Mouse (Mus musculus): ENCODE results near the gene Tiparp. TPM values are rescaled to one million over a fixed set of nuclear protein-coding genes. Genes with fewer than 3 reads are reported as not detected.
A peak's percentile ranks its signal among the peaks of the same experiment; 100 is the strongest.

Tiparp gene
- polyA plus RNA-seq (2012; rRNA removed), result 4.7 and 5.7 TPM in 2 replicates

DNA sequence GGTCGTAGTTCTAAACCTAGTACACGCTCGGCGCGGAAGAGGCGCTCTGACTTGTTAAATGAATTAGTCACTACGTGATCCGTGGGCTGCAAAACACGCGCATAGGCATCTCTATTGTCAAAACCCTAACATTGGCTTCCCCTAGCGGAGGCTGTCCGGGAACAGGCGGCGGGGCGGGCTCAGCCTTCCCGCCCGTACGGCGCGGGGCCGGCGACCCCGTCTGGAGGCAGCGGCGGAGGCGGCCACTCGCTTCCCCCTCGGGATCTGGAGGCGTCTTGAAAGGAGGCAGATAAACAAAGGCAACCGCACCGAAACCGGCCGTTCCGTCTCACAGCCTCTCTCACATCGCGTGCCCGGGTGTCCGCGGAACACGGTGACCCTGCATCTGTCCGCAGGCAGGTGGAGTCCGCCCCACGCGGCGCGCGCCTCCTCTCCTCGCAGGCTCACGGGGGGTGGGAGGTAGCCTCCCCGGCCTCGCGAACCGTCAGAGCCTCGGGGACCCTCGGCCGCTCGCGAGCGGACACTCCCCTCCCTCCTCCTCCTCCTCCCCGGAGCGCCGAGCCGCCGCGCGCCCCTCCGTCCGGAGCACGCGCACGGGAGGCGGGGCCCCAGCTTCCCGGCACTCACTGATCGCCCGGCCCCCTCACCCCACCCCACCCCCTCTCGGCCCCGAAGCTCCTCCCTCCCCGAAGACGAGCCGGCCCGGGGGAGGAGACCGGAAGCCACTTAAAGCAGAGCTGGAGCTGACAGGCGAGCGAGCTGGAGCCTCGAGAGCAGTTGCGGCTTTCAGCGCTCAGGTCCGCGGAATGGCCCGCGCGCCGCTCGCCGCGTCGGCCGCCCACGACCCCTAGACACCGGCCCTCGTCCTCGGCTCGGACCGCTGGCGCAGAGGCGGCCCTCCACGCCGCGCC is at the start of gene Tiparp:
Gene Tiparp, plus strand, starts transcription at position 720 of the 911 bp plus-strand sequence.
- Histone ChIP-seq H3K4me1 (ENCODE audit: control insufficient read depth, insufficient read depth, low read length) (no peaks in the 10 kb centered on the region; the same call in 1 of the 2 replicates), H3K4me3 (replicated peaks; ENCODE audit: extremely low read depth, low read depth, low read length) (peak within 1 kb of the TSS; percentile 90)
- DNase-seq, result peak; percentile 89
- TF ChIP-seq POLR2A (IDR thresholded peaks at IDR 0.05; ENCODE audit: borderline replicate concordance, extremely low read depth, low read depth, low read length), result peak; percentile 97
- TF ChIP-seq CTCF (IDR thresholded peaks at IDR 0.05; ENCODE audit: insufficient read depth, low read length), result peak; percentile 18; the same call in 1 of the 2 replicates
- under 1% methylated on average over 101 of the region's 109 CpGs for WGBS

DNA sequence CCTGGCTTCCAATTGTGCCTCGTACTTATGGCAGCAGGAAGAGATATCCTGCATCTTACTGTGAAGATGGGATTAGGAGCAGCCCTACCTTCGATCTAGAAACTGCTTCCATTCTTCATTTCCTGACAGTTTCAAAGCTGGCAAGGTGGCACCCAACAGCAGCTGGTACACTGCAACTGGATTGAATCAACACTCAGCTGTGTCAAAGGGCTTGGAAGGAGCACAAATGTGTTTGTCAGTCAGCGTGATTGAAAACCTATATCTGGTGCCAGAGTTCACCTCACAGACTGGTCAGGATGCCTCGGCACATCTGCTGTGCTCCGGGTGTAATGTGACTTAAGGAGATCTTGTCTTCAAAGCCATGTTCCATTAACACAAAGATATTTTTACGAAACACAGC is 47.5 kb upstream of the Tiparp start:
- H3K4me3 ChIP-seq (replicated peaks; ENCODE audit: extremely low read depth, low read depth, low read length), result no peak overlapping the region
- WGBS, result 61% methylated on average over 6 of the region's 6 CpGs
- no peak for TF ChIP-seq POLR2A (IDR thresholded peaks at IDR 0.05; ENCODE audit: borderline replicate concordance, extremely low read depth, low read depth, low read length)
- H3K4me1 ChIP-seq (ENCODE audit: control insufficient read depth, insufficient read depth, low read length), result peaks cover 5% of the 10 kb centered on the region
- DNase-seq, result no peak

GRCm38 (mm10) chr3:65482266-65482665 is 45.9 kb upstream of the Tiparp start:
- no peak for TF ChIP-seq CTCF (IDR thresholded peaks at IDR 0.05; ENCODE audit: insufficient read depth, low read length)
- no peak for TF ChIP-seq POLR2A (IDR thresholded peaks at IDR 0.05; ENCODE audit: borderline replicate concordance, extremely low read depth, low read depth, low read length)
- 39% methylated on average over 1 of the region's 1 CpGs for WGBS
- Histone ChIP-seq H3K4me1 (ENCODE audit: control insufficient read depth, insufficient read depth, low read length) (peaks cover 5% of the 10 kb centered on the region), H3K4me3 (replicated peaks; ENCODE audit: extremely low read depth, low read depth, low read length) (no peak overlapping the region)
- DNase-seq, result no peak

DNA sequence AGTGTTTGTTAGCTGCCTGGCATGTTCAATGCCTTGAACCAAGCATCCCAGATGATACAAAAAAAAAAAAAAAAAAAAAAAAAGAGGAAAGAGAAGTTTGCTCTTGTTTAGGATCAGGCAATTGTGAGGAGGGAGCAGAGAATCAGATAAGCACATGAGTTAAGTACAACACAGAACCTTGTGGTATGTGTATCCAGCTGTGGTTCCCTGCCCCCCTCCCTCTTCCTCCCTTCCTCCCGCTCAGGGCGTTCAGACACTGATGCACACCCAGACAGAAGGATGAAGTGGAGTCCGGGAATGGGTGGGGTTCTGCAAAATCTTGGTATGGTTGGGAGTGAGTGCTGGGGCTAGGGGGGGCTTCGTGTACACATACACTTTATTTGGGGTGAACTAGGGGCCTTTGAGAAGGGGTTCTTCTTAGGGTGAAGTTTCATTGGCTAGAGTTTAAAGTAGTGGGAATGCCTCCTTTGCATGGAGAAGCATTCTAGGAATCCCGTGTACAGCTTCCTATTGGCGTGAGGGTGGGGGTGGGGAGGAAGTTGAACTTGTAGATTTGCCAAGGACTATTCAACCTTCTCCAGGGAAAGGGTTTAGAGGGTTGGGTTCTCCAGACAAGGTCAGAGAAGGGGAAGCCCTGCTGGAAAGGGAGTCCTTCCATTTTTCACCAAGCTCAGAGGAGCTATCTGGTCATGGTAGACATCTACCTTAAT is 45.4 kb upstream of the Tiparp start:
- Histone ChIP-seq H3K4me1 (ENCODE audit: control insufficient read depth, insufficient read depth, low read length) (peaks cover 5% of the 10 kb centered on the region), H3K4me3 (replicated peaks; ENCODE audit: extremely low read depth, low read depth, low read length) (no peak overlapping the region)
- no peak for DNase-seq
- TF ChIP-seq CTCF (IDR thresholded peaks at IDR 0.05; ENCODE audit: insufficient read depth, low read length) (no peak), POLR2A (IDR thresholded peaks at IDR 0.05; ENCODE audit: borderline replicate concordance, extremely low read depth, low read depth, low read length) (no peak)
- 15% methylated on average over 6 of the region's 6 CpGs for WGBS

DNA sequence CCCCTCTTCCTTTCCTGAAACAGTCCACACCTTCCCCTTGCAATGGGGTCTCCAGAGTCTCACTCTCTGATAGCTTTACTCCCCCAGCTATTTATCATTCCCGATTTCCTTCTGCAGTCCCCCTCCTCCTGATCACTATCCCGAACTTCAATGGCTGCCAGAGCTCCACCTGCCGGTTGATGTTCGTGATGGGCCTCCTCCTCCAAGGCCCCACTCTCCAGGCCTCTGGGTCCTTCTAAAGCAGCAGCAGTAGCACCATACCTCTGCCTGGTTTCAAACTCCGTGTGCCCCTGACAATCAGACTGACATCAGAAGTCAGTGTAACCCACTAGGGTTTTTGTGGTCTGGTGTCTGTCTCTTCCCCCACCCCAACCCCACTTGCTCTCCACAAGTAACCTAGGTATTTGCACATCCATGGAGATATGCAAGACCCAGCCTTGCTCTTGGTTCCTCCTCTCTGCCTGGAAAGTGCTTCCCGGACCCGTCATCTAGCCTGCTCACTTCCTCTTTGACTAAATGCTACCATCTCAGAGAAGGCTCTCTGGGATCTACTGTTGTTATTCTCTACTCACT is 44.0 kb upstream of the Tiparp start:
- Histone ChIP-seq H3K4me3 (replicated peaks; ENCODE audit: extremely low read depth, low read depth, low read length) (no peak overlapping the region), H3K4me1 (ENCODE audit: control insufficient read depth, insufficient read depth, low read length) (peaks cover 5% of the 10 kb centered on the region)
- TF ChIP-seq CTCF (IDR thresholded peaks at IDR 0.05; ENCODE audit: insufficient read depth, low read length), result no peak
- TF ChIP-seq POLR2A (IDR thresholded peaks at IDR 0.05; ENCODE audit: borderline replicate concordance, extremely low read depth, low read depth, low read length), result no peak
- DNase-seq, result no peak
- WGBS, result 66% methylated on average over 7 of the region's 7 CpGs

DNA sequence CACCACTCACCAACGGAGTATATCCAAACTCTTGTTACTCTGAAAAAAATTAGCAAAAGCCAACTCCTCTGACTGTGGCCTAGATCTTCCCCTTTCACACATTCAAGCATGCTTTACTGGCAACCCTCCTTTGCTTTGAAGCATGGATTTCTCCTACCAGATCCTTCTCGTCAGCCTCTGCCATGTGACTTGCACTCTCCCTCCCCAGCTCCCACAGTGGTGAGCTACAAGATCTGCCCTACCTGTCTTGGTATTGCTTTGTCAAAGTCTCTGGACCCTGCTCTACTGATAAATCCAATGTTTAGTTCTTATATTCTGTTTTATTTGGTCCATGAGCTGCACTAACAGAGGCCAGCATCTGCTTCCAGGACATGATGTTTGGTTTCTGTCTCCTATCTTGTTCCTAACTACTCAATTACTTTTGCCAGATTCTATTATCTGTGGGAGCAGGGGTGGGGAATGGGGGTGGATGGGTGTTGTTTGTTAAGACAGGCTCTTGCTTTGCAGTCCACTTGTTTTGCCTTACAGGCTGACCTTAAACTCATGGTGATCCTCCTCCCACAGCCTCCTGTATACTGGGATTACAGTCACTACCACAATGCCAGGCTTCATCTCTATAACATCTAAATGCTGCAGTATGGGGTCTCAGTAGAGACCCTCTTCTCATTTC is 40.7 kb upstream of the Tiparp start:
- Histone ChIP-seq H3K4me3 (replicated peaks; ENCODE audit: extremely low read depth, low read depth, low read length) (no peak overlapping the region), H3K4me1 (ENCODE audit: control insufficient read depth, insufficient read depth, low read length) (peaks cover 3% of the 10 kb centered on the region; the same call in 1 of the 2 replicates)
- TF ChIP-seq CTCF (IDR thresholded peaks at IDR 0.05; ENCODE audit: insufficient read depth, low read length) (no peak), POLR2A (IDR thresholded peaks at IDR 0.05; ENCODE audit: borderline replicate concordance, extremely low read depth, low read depth, low read length) (no peak)
- DNase-seq, result no peak
- 71% methylated on average over 2 of the region's 2 CpGs for WGBS

DNA sequence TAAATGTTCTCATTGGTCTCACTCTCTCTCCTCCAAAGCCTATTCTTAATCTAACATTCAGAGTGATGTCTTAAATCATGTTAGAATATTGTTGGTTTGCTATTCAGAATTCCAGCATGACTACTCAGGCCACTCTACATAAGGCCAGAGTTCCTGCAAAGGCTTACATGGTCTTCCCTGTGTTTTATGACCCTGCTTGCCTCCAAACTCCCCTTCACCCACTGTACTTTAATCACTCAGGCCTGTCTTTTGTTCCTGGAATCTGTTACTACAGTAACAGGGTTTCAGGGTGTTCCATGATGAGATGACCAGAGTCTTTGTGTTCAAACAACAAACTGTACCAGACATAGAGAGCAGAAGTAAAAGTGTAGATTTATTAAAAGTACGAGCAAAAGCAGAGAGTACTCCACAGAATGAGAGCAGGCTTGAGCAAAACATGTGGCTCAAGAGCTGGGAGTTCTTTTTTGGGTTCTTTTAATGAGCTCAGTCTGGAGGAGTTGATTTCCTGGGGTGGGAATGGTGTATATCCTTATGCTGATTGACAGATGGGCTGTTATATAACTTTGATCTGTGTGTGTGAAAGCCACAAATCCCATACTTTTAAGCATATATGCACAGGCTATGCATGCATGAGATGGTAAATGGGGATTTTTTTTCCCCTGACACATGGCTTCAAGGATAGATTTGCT is 39.5 kb upstream of the Tiparp start:
- DNase-seq, result no peak
- TF ChIP-seq CTCF (IDR thresholded peaks at IDR 0.05; ENCODE audit: insufficient read depth, low read length) (no peak), POLR2A (IDR thresholded peaks at IDR 0.05; ENCODE audit: borderline replicate concordance, extremely low read depth, low read depth, low read length) (no peak)
- 78% methylated on average over 1 of the region's 1 CpGs for WGBS
- no peak overlapping the region for H3K4me3 ChIP-seq (replicated peaks; ENCODE audit: extremely low read depth, low read depth, low read length)
- no peaks in the 10 kb centered on the region; the same call in 1 of the 2 replicates for H3K4me1 ChIP-seq (ENCODE audit: control insufficient read depth, insufficient read depth, low read length)

- Histone ChIP-seq H3K4me3 (replicated peaks; ENCODE audit: extremely low read depth, low read depth, low read length) (no peak overlapping the region), H3K4me1 (ENCODE audit: control insufficient read depth, insufficient read depth, low read length) (no peaks in the 10 kb centered on the region; the same call in 1 of the 2 replicates)
- 88% methylated on average over 6 of the region's 6 CpGs for WGBS
- TF ChIP-seq POLR2A (IDR thresholded peaks at IDR 0.05; ENCODE audit: borderline replicate concordance, extremely low read depth, low read depth, low read length) (no peak), CTCF (IDR thresholded peaks at IDR 0.05; ENCODE audit: insufficient read depth, low read length) (no peak)
- no peak for DNase-seq
Observed at GRCm38 (mm10) chr3:65489601-65490000, 38.6 kb upstream of the Tiparp start.

Data from lung, adult 2 months (tissue).